Mouse (Mus musculus) kidney, postnatal 14 days (tissue): Measurements from ENCODE around the gene Hoxd4.

ENCODE experiments used
- DNase-seq: peaks from one replicate; pipeline ENCODE4 v3.0.0; 2022; ENCODE audit warnings: mixed read lengths

Gene Hoxd4

DNA sequence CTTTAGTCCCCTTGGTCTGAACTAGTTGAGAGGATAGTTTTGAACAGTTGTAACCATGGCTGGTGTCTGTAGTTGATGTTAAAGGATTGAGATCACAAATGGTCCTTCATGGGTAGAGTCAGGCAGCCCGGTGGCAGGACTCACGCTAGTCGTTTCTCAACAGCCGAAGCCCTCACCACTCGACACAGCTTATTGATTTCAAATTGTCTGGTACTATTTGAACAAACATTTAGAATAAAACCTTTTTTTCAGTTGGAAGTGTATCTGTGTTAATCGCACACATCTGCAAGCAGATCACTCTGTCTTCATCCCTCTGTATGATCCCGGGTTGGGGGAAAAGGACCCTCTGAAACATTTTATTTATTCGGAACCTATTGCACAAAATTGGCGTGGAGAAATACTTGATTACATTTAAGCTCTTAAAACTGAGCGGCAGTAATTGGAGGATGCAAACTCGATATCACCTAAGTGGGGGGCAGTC, 36.0 kb downstream of the Hoxd4 start:
- DNase-seq = no peak

DNA sequence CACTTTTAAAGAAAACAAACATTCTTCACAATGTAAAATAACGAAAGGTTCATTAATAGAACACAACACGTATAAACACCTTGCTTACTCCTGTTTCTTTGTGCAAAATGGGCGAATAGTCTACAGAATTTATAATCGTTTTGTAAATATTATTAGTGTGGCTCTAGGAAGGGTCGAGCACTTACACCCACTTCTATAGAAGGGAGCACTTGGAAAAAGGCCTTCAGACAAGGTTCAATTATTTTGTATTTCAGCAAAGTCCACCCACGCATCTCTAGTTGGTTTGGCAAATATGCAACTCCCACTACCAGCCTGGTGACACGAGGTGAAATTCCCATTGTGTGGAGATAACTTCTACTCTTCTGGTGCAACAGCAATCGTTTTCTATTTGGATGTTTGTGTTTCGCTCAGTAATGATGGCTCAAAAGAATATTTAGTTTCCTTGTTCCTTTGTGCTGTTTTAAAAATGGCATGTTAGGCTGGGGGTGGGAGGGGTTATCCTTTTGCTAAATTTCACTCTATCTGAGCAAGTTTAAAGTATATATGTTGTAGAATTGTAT, 36.8 kb downstream of the Hoxd4 start:
- DNase-seq = no peak

- DNase-seq = peak; percentile 70
Measured at GRCm38 (mm10) chr2:74749337-74750121, 37.8 kb downstream of the Hoxd4 start.

- DNase-seq = no peak
Measured at GRCm38 (mm10) chr2:74750731-74751250, 39.1 kb downstream of the Hoxd4 start.

DNA sequence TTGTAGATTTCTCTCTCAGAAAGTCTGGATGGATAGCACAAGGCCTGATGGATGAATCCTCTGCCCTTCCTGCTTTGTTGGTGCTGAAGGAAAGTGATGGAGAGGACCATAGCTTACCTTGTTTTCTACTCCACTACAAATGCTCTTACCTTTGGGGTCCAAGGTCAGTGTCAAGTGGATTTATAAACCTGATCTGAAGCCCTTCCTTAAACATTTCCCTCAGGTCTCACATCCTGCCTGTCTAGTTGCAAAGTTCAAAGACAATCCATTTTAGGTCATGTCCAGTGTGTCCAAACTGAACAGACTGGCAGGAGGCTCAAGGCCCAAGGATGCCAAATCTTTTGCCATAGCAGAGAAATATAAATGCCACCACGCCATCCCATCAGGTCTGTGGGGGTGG, 40.1 kb downstream of the Hoxd4 start:
- DNase-seq = no peak

DNA sequence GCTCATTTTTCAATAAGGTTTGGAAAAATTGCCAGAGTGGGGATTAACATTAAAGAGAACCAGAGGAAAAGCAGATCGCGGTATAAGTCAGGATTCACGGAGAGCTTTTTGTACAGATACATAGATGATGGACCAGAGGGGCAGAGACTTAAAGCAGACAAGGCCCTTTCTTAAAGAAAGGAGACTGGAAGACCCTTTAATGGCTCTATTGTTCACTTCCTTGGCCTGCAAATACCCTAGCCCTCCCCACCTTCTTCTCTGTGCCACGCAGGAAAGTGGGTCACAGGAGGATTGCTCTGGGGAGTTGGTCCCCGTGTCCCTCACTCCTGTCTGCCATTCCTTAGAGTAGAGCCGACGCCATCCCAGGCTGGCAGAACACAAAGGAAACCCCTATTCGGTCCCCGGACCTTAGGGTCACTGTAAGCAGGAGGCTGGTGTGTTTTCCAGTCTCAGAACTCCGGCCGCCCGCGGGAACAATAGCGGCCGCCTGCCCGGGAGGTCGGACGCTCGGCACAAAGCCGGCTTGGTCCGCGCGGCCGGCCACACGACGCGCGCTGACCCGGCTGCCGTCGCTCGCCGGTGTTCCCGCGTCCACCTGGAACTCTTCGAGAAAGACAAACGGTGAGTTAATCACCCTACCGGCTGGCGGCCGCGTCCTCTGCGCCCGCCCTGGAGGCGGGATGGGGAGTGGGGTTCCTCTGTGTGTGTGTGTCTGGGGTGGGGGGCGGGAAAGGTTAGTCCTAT, 40.9 kb downstream of the Hoxd4 start:
- DNase-seq = no peak

DNA sequence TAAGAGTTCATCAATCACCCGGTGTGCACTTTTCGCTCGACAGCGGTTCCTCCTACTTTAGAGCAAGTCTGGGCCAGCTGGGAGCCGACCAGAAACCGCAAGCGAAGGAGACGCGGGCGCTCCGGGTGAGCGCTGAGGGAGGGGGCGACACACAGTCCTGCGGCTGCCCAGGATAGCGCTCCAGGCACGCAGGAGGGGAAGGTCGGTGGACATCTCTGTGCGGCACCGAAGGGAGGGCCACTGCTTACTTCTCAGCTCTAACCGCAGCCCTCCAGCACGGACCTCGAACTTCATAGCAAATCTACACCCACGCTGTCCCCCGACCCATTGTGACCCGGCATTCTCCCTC, 41.4 kb downstream of the Hoxd4 start:
- DNase-seq = no peak

GRCm38 (mm10) chr2:74753711-74754110, 42.0 kb downstream of the Hoxd4 start:
- DNase-seq = no peak

GRCm38 (mm10) chr2:74760146-74760545, 48.4 kb downstream of the Hoxd4 start:
- no peak for DNase-seq

GRCm38 (mm10) chr2:74761941-74762340, 50.2 kb downstream of the Hoxd4 start:
- no peak for DNase-seq

DNA sequence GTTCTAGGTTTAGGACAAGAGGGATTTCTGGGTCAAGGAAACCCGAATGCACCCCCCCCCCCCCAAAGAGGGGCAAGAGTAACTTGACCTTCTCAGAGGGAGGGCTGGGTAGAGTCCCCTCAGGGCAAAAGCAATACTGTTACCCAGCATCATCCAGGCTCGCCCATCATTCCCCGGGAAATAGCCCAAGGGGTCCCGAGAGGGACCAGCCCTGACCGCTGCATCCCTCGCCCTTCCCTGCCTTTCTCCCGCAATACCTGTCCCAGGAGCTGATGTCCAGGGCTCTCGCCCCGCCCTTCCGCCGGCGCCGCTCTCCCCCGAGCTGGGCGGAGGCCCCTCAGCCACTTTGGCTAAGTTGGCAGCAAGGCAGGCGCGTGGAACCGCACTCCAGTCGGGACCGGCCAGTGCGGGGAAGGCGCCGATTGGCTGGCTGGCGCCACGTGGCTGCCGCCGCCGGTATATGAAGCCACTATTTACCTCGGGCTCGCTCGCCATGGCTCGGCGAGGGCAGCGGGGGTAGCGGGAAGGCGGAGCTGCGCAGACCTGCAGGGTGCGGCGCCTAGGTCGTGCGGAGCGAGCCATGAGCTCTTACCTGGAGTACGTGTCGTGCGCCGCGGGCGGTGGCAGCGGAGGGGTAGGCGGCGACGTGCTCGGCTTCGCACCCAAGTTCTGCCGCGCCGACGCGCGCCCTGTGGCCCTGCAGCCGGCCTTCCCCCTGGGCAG, 51.0 kb downstream of the Hoxd4 start, which contains the start of gene Hoxd1:
Gene Hoxd1 (plus strand): TSS at position 459 of the 723 bp plus-strand sequence.
- DNase-seq = peak; percentile 76

DNA sequence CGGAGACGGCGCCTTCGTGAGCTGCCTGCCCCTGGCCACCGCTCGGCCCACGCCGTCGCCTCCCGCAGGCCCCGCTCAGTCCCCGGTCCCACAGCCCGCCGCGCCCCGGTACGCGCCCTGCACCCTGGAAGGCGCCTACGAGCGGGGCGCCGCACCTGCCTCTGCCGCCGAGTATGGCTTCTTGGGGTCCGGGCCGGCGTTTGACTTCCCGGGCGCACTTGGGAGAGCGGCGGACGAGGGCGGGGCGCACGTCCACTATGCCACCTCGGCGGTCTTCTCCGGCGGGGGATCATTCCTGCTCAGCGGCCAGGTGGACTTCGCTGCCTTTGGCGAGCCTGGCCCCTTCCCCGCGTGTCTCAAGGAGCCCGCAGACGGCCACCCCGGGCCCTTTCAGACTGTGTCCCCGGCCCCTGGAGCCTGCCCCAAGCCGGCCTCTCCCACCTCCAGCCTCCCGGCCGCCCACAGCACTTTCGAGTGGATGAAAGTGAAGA, 51.6 kb downstream of the Hoxd4 start:
- peak; percentile 21 for DNase-seq

DNA sequence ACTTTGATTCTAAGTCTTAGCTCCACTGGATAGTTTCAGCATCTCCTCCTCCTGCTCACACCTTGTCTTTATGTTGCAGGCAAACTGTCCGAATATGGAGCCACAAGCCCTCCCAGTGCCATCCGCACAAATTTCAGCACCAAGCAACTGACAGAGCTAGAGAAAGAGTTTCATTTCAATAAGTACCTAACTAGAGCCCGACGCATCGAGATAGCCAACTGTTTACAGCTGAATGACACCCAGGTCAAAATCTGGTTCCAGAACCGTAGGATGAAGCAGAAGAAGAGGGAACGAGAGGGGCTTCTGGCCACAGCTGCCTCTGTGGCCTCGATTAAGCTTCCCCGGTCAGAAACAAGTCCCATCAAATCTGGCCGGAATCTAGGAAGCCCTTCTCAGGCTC, 52.2 kb downstream of the Hoxd4 start:
- no peak for DNase-seq

DNA sequence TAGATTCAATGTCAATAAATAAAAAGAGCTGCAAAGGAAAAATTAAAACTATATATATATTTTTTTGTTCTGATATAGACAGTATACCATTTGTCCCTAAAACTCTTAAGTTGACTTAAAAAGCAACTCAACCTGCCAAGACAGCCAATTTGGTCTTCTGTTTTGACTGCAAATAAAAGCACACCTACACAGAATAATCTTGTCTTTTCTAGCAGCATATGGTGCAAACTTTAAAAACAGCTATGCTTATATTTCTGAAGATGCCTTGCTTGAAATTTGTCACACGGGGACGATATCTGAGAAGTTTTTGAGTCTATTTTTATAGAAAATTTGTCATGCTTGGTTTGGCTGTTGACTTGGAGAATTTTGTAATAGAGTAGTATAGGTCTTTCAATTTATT, 62.6 kb downstream of the Hoxd4 start:
- no peak for DNase-seq

GRCm38 (mm10) chr2:74777536-74778275, 66.0 kb downstream of the Hoxd4 start:
- DNase-seq = no peak
